Mouse (Mus musculus) liver, postnatal 0 days (tissue): ENCODE measurements around the gene Map4k4.

Source experiments
- CTCF ChIP-seq: sonication (generic); IDR thresholded peaks from 2 replicates; pipeline ENCODE4 v1.5.1; 2016; ENCODE audit warnings: antibody characterized with exemption, low read depth
- EP300 ChIP-seq: IDR thresholded peaks from 2 replicates; pipeline ENCODE4 v1.6.1; 2016; ENCODE audit warnings: antibody characterized with exemption, low read depth, mild to moderate bottlenecking

GRCm38 (mm10) chr1:39859213-39859612, 41.5 kb upstream of the Map4k4 start:
- TF ChIP-seq CTCF (no peak), EP300 (no peak)
